Mouse (Mus musculus): ENCODE results near the gene Bri3bp. TPM values are rescaled to one million over a fixed set of nuclear protein-coding genes. Genes with fewer than 3 reads are reported as not detected.
"Not testable (repeated sequence)": the region's sequence is repeated elsewhere in the genome, so short reads cannot be mapped to it uniquely, and the experiment has no call there.

Gene Bri3bp
- polyA plus RNA-seq, 1 experiment = 30.2 TPM

- no peak for TF ChIP-seq POLR2A (IDR thresholded peaks at IDR 0.05; ENCODE audit: low read depth, low read length)
- no peak for TF ChIP-seq CTCF (IDR thresholded peaks at IDR 0.05; ENCODE audit: borderline replicate concordance, insufficient read depth, low read length)
- Histone ChIP-seq H3K27ac (ENCODE audit: insufficient read depth, low read length) (peak overlapping the region; percentile 87), H3K4me1 (ENCODE audit: control insufficient read depth, insufficient read depth, low read length) (peaks cover 6% of the 10 kb centered on the region; the same call in 1 of the 2 replicates), H3K4me3 (ENCODE audit: insufficient read depth, low read length) (peak overlapping the region; percentile 45)
Measured at GRCm38 (mm10) chr5:125408842-125409241, 32.5 kb upstream of the Bri3bp start.

GRCm38 (mm10) chr5:125409348-125410090, 31.8 kb upstream of the Bri3bp start:
- H3K27ac ChIP-seq (ENCODE audit: insufficient read depth, low read length) = peak overlapping the region; percentile 87
- peaks cover 6% of the 10 kb centered on the region; the same call in 1 of the 2 replicates for H3K4me1 ChIP-seq (ENCODE audit: control insufficient read depth, insufficient read depth, low read length)
- H3K4me3 ChIP-seq (ENCODE audit: insufficient read depth, low read length) = peak overlapping the region; percentile 45
- no peak for TF ChIP-seq POLR2A (IDR thresholded peaks at IDR 0.05; ENCODE audit: low read depth, low read length)
- TF ChIP-seq CTCF (IDR thresholded peaks at IDR 0.05; ENCODE audit: borderline replicate concordance, insufficient read depth, low read length) = no peak

GRCm38 (mm10) chr5:125411972-125412530, 29.3 kb upstream of the Bri3bp start:
- Histone ChIP-seq H3K4me1 (ENCODE audit: control insufficient read depth, insufficient read depth, low read length) (peaks cover 5% of the 10 kb centered on the region; the same call in 1 of the 2 replicates), H3K4me3 (ENCODE audit: insufficient read depth, low read length) (no peak overlapping the region), H3K27ac (ENCODE audit: insufficient read depth, low read length) (no peak overlapping the region)
- TF ChIP-seq POLR2A (IDR thresholded peaks at IDR 0.05; ENCODE audit: low read depth, low read length) (no peak), CTCF (IDR thresholded peaks at IDR 0.05; ENCODE audit: borderline replicate concordance, insufficient read depth, low read length) (no peak; the same call in 1 of the 2 replicates)

GRCm38 (mm10) chr5:125412536-125412935, 28.8 kb upstream of the Bri3bp start:
- H3K4me3 ChIP-seq (ENCODE audit: insufficient read depth, low read length); H3K4me1 ChIP-seq (ENCODE audit: control insufficient read depth, insufficient read depth, low read length); H3K27ac ChIP-seq (ENCODE audit: insufficient read depth, low read length): not testable (repeated sequence)

GRCm38 (mm10) chr5:125413763-125414162, 27.6 kb upstream of the Bri3bp start:
- Histone ChIP-seq H3K27ac (ENCODE audit: insufficient read depth, low read length) (no peak overlapping the region), H3K4me3 (ENCODE audit: insufficient read depth, low read length) (no peak overlapping the region), H3K4me1 (ENCODE audit: control insufficient read depth, insufficient read depth, low read length) (peaks cover 4% of the 10 kb centered on the region; the same call in 1 of the 2 replicates)
- TF ChIP-seq CTCF (IDR thresholded peaks at IDR 0.05; ENCODE audit: borderline replicate concordance, insufficient read depth, low read length) (no peak), POLR2A (IDR thresholded peaks at IDR 0.05; ENCODE audit: low read depth, low read length) (no peak)

- Histone ChIP-seq H3K4me3 (ENCODE audit: insufficient read depth, low read length) (no peak overlapping the region), H3K27ac (ENCODE audit: insufficient read depth, low read length) (no peak overlapping the region), H3K4me1 (ENCODE audit: control insufficient read depth, insufficient read depth, low read length) (no peaks in the 10 kb centered on the region)
- TF ChIP-seq POLR2A (IDR thresholded peaks at IDR 0.05; ENCODE audit: low read depth, low read length) (no peak), CTCF (IDR thresholded peaks at IDR 0.05; ENCODE audit: borderline replicate concordance, insufficient read depth, low read length) (no peak)
Measured at GRCm38 (mm10) chr5:125416183-125416582, 25.2 kb upstream of the Bri3bp start.

- H3K4me3 ChIP-seq (ENCODE audit: insufficient read depth, low read length) = no peak overlapping the region
- no peaks in the 10 kb centered on the region for H3K4me1 ChIP-seq (ENCODE audit: control insufficient read depth, insufficient read depth, low read length)
- no peak for TF ChIP-seq CTCF (IDR thresholded peaks at IDR 0.05; ENCODE audit: borderline replicate concordance, insufficient read depth, low read length)
- TF ChIP-seq POLR2A (IDR thresholded peaks at IDR 0.05; ENCODE audit: low read depth, low read length) = no peak
- no peak overlapping the region for H3K27ac ChIP-seq (ENCODE audit: insufficient read depth, low read length)
Measured at GRCm38 (mm10) chr5:125418636-125419035, 22.7 kb upstream of the Bri3bp start.

DNA sequence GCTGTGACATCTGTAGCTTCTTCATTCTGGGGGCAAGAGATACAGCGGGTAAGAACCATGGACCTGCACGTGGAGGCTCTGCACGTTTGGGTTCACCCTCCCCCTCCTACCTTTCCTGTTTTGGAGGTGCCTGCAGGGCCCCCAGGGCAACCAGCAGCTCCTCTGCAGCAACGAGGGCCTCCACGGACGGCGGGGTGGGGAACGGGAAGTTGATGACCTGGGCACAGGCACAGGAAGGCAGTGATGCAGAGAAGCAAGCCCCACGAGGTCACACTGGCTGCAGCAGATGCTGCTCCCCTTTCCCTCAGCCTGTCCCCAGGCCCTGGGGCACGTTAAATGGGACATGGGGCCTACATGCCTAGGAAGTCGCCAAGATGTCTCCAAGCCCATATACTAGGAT, 22.2 kb upstream of the Bri3bp start:
- no peak overlapping the region for H3K4me3 ChIP-seq (ENCODE audit: insufficient read depth, low read length)
- TF ChIP-seq POLR2A (IDR thresholded peaks at IDR 0.05; ENCODE audit: low read depth, low read length) = no peak
- no peak for TF ChIP-seq CTCF (IDR thresholded peaks at IDR 0.05; ENCODE audit: borderline replicate concordance, insufficient read depth, low read length)
- no peak overlapping the region for H3K27ac ChIP-seq (ENCODE audit: insufficient read depth, low read length)
- no peaks in the 10 kb centered on the region for H3K4me1 ChIP-seq (ENCODE audit: control insufficient read depth, insufficient read depth, low read length)

DNA sequence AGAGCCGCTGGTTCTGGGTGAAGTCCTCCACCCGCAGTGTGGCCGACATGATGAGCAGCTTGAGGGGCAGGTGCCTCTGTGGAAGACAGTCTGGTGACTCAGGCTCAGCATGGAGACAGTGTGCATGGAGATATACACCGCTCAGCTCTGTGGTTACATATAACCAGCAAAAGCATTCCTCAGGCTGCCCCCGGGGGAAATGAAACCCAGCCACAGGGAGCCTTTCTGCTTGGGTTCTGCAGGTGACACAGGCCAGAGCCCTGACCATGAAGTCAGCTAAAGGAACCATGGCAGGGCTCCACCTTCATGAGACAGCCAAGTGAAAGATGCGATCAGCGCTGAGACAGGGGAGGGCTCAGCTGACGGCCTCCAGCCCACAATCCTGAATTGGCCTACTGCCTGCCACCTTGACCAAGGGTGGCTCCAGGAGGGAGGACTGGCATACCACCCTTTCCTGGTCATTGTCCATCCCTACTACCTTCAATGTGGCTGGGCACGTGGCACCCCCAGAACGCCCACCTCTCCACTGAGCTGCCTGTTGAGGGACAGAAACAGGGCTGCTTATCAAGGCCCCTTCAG, 15.6 kb upstream of the Bri3bp start:
- no peaks in the 10 kb centered on the region for H3K4me1 ChIP-seq (ENCODE audit: control insufficient read depth, insufficient read depth, low read length)
- H3K27ac ChIP-seq (ENCODE audit: insufficient read depth, low read length) = no peak overlapping the region
- TF ChIP-seq CTCF (IDR thresholded peaks at IDR 0.05; ENCODE audit: borderline replicate concordance, insufficient read depth, low read length) (no peak), POLR2A (IDR thresholded peaks at IDR 0.05; ENCODE audit: low read depth, low read length) (no peak)
- H3K4me3 ChIP-seq (ENCODE audit: insufficient read depth, low read length) = no peak overlapping the region

DNA sequence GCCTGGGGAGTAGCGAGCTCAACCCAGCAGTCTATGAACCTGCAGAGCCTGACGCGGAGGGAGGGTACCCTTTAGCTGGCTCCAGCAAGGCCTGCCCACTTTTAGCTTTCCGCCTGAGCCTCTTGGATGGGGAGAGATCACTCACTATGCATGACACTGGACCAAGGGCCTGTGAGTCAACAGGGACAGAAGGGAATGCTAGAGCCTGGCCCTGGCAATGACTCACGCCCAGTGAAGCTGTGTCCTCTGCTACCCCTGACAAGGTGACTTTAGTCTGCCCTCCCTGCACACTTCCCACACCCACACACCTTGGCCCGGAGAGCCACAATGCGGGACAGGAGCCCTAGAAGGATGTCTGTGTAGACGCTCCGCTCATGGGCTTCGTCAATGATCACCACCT, 15.0 kb upstream of the Bri3bp start:
- H3K27ac ChIP-seq (ENCODE audit: insufficient read depth, low read length) = no peak overlapping the region
- no peak overlapping the region for H3K4me3 ChIP-seq (ENCODE audit: insufficient read depth, low read length)
- H3K4me1 ChIP-seq (ENCODE audit: control insufficient read depth, insufficient read depth, low read length) = no peaks in the 10 kb centered on the region
- no peak for TF ChIP-seq POLR2A (IDR thresholded peaks at IDR 0.05; ENCODE audit: low read depth, low read length)
- TF ChIP-seq CTCF (IDR thresholded peaks at IDR 0.05; ENCODE audit: borderline replicate concordance, insufficient read depth, low read length) = no peak

GRCm38 (mm10) chr5:125432324-125432723, 9.0 kb upstream of the Bri3bp start:
- H3K4me3 ChIP-seq (ENCODE audit: insufficient read depth, low read length); H3K27ac ChIP-seq (ENCODE audit: insufficient read depth, low read length); H3K4me1 ChIP-seq (ENCODE audit: control insufficient read depth, insufficient read depth, low read length): not testable (repeated sequence)
